Mouse (Mus musculus): ENCODE results near the gene Zfp423.

Zfp423 gene

GRCm38 (mm10) chr8:87784641-87785439, 174.6 kb downstream of the Zfp423 start:
- in situ Hi-C loops (cut with MboI; ENCODE audit: low pct_unique_long_range_greater_than_20kb in 1 of 2, low sequenced_read_pairs in 2 of 2, unreplicated experiment in 1 of 2): no loop called here

GRCm38 (mm10) chr8:87784227-87784626, 175.2 kb downstream of the Zfp423 start:
- in situ Hi-C loops (cut with MboI; ENCODE audit: low pct_unique_long_range_greater_than_20kb in 1 of 2, low sequenced_read_pairs in 2 of 2, unreplicated experiment in 1 of 2): no loop called here

GRCm38 (mm10) chr8:87783198-87783597, 176.2 kb downstream of the Zfp423 start:
- in situ Hi-C loops (cut with MboI; ENCODE audit: low pct_unique_long_range_greater_than_20kb in 1 of 2, low sequenced_read_pairs in 2 of 2, unreplicated experiment in 1 of 2): no loop called here

DNA sequence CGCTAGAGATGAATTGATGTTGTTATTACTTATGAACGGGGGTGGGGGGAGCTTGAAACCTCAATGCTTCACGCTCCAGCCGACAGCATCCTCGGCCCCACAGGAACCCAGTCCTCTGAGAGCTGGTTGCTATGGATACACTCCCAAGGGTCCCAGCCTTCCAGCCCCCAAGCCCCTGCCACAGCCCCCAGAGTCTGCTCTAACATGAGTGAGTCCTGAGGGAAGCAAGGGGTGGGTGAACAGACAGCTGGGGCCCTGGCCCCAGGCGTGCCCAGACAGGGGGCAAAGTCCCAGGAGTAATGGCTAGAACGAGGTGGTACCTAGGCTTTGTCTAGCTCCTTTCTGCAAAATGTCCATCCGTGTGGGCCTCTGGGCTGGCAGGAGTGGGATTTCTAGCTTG, 181.8 kb downstream of the Zfp423 start:
- in situ Hi-C loops (cut with MboI; ENCODE audit: low pct_unique_long_range_greater_than_20kb in 1 of 2, low sequenced_read_pairs in 2 of 2, unreplicated experiment in 1 of 2): no loop called here

DNA sequence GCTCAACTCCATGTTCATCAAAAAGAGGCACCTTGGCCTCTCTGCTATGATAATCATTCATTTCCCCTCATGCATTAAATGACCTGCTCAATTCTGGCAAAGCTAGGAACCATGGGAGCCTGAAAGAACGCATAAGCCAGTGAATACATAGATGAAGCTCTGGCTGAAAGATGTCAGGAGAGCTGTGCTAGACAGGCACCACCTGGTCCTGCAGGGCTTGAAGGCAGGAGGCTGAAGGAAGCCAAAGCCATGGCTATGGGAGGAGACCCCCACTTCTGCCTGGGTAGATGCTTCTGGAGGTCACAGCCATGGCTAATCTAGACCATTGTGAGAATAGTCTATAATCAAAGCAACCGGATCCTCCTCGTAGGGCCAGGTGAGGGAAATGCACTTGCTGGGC, 183.5 kb downstream of the Zfp423 start:
- in situ Hi-C loops (cut with MboI; ENCODE audit: low pct_unique_long_range_greater_than_20kb in 1 of 2, low sequenced_read_pairs in 2 of 2, unreplicated experiment in 1 of 2): no loop called here

DNA sequence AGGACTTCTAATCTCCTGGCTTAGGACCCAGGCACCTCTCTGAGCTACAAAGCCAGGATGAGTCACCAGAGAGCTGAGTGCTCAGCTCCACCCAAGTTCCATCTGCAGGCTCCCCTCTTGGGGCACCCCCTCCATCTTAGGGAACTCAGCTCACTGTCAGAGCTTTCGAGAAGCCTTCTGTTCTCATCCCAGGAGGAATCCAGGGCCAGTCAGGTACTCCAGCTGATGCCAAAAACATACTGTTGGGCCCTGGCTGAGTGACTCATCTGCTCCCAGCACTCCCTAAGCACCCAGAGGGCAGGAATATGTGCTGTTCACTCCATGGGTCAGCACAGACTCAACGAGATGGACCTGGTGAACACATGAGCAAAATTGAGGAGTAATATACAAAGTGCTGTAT, 184.4 kb downstream of the Zfp423 start:
- in situ Hi-C loops (cut with MboI; ENCODE audit: low pct_unique_long_range_greater_than_20kb in 1 of 2, low sequenced_read_pairs in 2 of 2, unreplicated experiment in 1 of 2): no loop called here

GRCm38 (mm10) chr8:87772894-87773502, 186.4 kb downstream of the Zfp423 start:
- in situ Hi-C loops (cut with MboI; ENCODE audit: low pct_unique_long_range_greater_than_20kb in 1 of 2, low sequenced_read_pairs in 2 of 2, unreplicated experiment in 1 of 2): no loop called here

GRCm38 (mm10) chr8:87767882-87768281, 191.5 kb downstream of the Zfp423 start:
- in situ Hi-C loops (cut with MboI; ENCODE audit: low pct_unique_long_range_greater_than_20kb in 1 of 2, low sequenced_read_pairs in 2 of 2, unreplicated experiment in 1 of 2): no loop called here

GRCm38 (mm10) chr8:87765276-87765675, 194.1 kb downstream of the Zfp423 start:
- in situ Hi-C loops (cut with MboI; ENCODE audit: low pct_unique_long_range_greater_than_20kb in 1 of 2, low sequenced_read_pairs in 2 of 2, unreplicated experiment in 1 of 2): no loop called here

DNA sequence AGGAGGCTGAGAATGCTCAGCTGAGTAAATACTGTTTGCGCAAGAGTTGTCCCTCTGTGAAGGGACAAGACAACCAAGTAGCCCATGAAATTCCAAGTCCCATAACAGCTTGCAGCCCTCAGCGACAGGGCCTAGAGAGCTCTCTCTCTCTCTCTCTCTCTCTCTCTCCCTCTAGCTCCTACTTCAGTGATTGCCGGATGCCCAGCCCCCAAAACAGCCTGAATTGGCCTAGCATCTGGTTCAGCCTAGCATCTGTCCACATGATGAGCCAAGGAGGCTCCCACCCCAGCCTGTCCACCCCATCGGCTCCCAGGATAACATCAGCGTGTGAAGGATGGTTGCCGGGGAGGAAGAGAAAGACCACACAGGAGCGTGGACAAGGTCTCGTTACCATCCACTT, 200.6 kb downstream of the Zfp423 start:
- in situ Hi-C loops (cut with MboI; ENCODE audit: low pct_unique_long_range_greater_than_20kb in 1 of 2, low sequenced_read_pairs in 2 of 2, unreplicated experiment in 1 of 2): no loop called here

DNA sequence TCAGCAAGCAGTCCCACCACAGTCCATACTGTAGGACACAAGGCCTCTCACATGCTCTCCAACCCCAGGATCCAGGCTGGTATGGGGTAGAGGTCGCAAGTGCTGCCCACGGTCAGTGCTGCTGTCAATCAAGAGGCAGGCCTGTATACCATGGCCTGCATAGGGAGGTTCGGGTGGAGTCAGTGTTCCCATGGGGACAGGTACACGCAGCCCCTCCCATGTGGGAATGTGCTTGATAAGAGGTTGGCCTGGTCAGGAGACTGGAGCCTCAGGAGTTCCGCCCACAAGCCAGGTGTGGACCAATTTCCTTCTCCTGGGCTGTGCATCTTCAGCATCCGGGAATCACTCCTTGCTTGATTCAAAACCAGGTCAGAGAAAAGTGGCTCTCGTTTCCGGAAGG, 204.5 kb downstream of the Zfp423 start:
- in situ Hi-C loops (cut with MboI; ENCODE audit: low pct_unique_long_range_greater_than_20kb in 1 of 2, low sequenced_read_pairs in 2 of 2, unreplicated experiment in 1 of 2): loop anchor here in 1 of 2 experiments (5.0 kb wide), 1 partner anchor 158 kb away; no protein-coding TSS in a partner anchor

- in situ Hi-C loops (cut with MboI; ENCODE audit: low pct_unique_long_range_greater_than_20kb in 1 of 2, low sequenced_read_pairs in 2 of 2, unreplicated experiment in 1 of 2): loop anchor here in 1 of 2 experiments (5.0 kb wide), 1 partner anchor 156 kb away; no protein-coding TSS in a partner anchor
Observed at GRCm38 (mm10) chr8:87753636-87754035, 205.8 kb downstream of the Zfp423 start.

DNA sequence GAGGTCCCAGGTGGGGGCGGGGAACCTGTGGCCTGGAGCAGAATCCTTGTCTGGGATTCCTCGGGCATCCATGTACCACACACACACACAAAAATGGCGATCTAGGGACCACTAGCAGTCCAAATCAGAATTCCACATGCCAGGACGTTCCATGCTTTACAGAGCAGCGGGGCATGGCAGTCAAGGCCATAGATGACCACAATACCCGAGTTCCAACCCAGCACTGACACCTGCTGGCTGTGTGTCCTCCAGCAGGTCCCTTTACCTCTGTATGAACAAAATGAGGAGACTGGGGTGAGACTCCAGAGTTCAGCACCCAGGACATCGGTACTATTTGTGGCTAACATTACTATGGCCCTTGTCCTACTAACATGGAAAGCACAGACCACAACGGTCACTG, 206.2 kb downstream of the Zfp423 start:
- in situ Hi-C loops (cut with MboI; ENCODE audit: low pct_unique_long_range_greater_than_20kb in 1 of 2, low sequenced_read_pairs in 2 of 2, unreplicated experiment in 1 of 2): loop anchor here in 1 of 2 experiments (5.0 kb wide), 1 partner anchor 156 kb away; no protein-coding TSS in a partner anchor

GRCm38 (mm10) chr8:87752710-87753109, 206.7 kb downstream of the Zfp423 start:
- in situ Hi-C loops (cut with MboI; ENCODE audit: low pct_unique_long_range_greater_than_20kb in 1 of 2, low sequenced_read_pairs in 2 of 2, unreplicated experiment in 1 of 2): loop anchor here in 1 of 2 experiments (5.0 kb wide), 1 partner anchor 155 kb away; no protein-coding TSS in a partner anchor

- in situ Hi-C loops (cut with MboI; ENCODE audit: low pct_unique_long_range_greater_than_20kb in 1 of 2, low sequenced_read_pairs in 2 of 2, unreplicated experiment in 1 of 2): loop anchor here in 1 of 2 experiments (10.0 kb wide), 1 partner anchor 103 kb away; no protein-coding TSS in a partner anchor
Observed at GRCm38 (mm10) chr8:87747582-87747981, 211.8 kb downstream of the Zfp423 start.

DNA sequence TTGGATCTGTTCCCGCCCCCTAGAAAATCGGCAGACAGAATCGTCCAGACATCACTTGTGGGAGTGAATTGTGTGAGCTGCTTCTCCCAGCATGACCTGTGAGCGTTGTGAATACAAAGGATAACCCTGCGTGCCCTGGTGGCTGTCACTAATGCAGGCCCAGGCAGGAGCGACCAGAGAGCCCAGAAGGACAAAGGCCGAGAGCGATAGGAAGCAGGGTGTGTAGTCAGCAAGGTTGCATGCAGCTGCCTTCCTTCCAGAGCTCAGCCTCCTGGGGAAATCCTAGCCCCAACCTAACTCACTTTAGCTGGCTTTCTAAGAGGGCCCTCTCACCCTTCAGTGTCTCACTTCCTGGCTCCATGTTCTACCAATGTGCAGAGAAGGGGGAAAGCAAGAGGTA, 212.3 kb downstream of the Zfp423 start:
- in situ Hi-C loops (cut with MboI; ENCODE audit: low pct_unique_long_range_greater_than_20kb in 1 of 2, low sequenced_read_pairs in 2 of 2, unreplicated experiment in 1 of 2): loop anchor here in 1 of 2 experiments (10.0 kb wide), 1 partner anchor 102 kb away; no protein-coding TSS in a partner anchor

DNA sequence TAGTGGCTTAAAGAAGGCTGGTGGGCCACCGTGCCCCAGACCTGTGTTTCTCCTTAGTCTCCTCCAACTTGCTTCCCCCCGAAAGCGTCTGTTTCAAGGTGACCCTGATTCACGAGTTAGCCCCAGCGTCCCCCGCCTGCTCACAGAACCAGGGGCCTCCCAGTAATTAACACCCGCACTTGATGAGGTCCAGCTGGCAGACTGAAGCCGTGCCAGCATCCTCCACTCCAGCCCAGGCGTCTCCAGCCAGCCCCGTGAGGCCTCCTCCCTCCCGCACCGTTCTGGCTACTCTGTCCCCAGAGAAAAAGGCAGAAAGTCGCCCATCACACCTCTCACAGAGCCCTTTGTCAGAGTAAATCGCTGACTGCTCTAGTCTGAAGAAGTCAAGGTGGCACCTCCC, 213.3 kb downstream of the Zfp423 start:
- in situ Hi-C loops (cut with MboI; ENCODE audit: low pct_unique_long_range_greater_than_20kb in 1 of 2, low sequenced_read_pairs in 2 of 2, unreplicated experiment in 1 of 2): loop anchor here in 1 of 2 experiments (10.0 kb wide), 1 partner anchor 101 kb away; no protein-coding TSS in a partner anchor

- in situ Hi-C loops (cut with MboI; ENCODE audit: low pct_unique_long_range_greater_than_20kb in 1 of 2, low sequenced_read_pairs in 2 of 2, unreplicated experiment in 1 of 2): loop anchor here in 1 of 2 experiments (10.0 kb wide), 1 partner anchor 100 kb away; no protein-coding TSS in a partner anchor
Observed at GRCm38 (mm10) chr8:87745125-87745698, 214.2 kb downstream of the Zfp423 start.

- in situ Hi-C loops (cut with MboI; ENCODE audit: low pct_unique_long_range_greater_than_20kb in 1 of 2, low sequenced_read_pairs in 2 of 2, unreplicated experiment in 1 of 2): loop anchor here in 1 of 2 experiments (10.0 kb wide), 1 partner anchor 100 kb away; no protein-coding TSS in a partner anchor
Observed at GRCm38 (mm10) chr8:87744556-87744955, 214.8 kb downstream of the Zfp423 start.

All from mouse embryonic stem cell (cell line).